Mouse (Mus musculus) erythroblast, embryonic 14.5 days (primary cell): ENCODE data around the gene Tgfbr3.

Source experiments
- GATA1 ChIP-seq: IDR thresholded peaks from 2 replicates; pipeline ENCODE4 v1.6.1; 2012; ENCODE audit warnings: low read length, inconsistent platforms, mixed read lengths
- TAL1 ChIP-seq: IDR thresholded peaks from 3 replicates; pipeline ENCODE4 v1.6.1; 2012; ENCODE audit warnings: low read length, inconsistent platforms, mixed read lengths

- TF ChIP-seq GATA1 (no peak), TAL1 (no peak)
Measured at GRCm38 (mm10) chr5:107147413-107147812, 142.0 kb downstream of the Tgfbr3 start.
